Mouse (Mus musculus) lung, adult 2 months (tissue): ENCODE measurements around the gene Il31. TPM values are rescaled to one million over a fixed set of nuclear protein-coding genes. Genes with fewer than 3 reads are reported as not detected.

ENCODE experiments used
- DNase-seq: peaks from one replicate; pipeline ENCODE4 v3.0.0; 2022
- H3K4me1 ChIP-seq: fragments of 200-500 bp; 2 replicates; pipeline ENCODE4 v1.6.1; 2011; ENCODE audit warnings: low read length; ENCODE audit not compliant: control insufficient read depth, insufficient read depth
- H3K4me3 ChIP-seq: fragments of 200-500 bp; replicated peaks from 2 replicates; pipeline ENCODE3; 2011; ENCODE audit warnings: low read depth, mild to moderate bottlenecking, control low read depth, low read length; ENCODE audit errors: extremely low read depth
- CTCF ChIP-seq: fragments of 200-500 bp; IDR thresholded peaks from 2 replicates; pipeline ENCODE4 v1.5.1; 2011; ENCODE audit warnings: mild to moderate bottlenecking, low read length, control low read depth; ENCODE audit not compliant: insufficient read depth
- POLR2A ChIP-seq: fragments of 200-500 bp; IDR thresholded peaks from 2 replicates; pipeline ENCODE4 v1.6.1; 2011; ENCODE audit warnings: low read depth, mild to moderate bottlenecking, control low read depth, low read length, borderline replicate concordance; ENCODE audit errors: extremely low read depth
- WGBS: fragments of 180-500 bp; shearing (Covaris S2); methylation state at CpG from one replicate; pipeline ENCODE4 v1.1.7; 2018; 5-methylcytosine and 5-hydroxymethylcytosine counted together
- polyA plus RNA-seq: library from polyadenylated mRNA; depleted of rRNA; stranded (reverse); fragments of >200 nt; gene quantifications from 2 replicates; pipeline ENCODE4 v1.2.3, GENCODE M21; 2012; rRNA removed

The Il31 gene
- polyA plus RNA-seq, 1 experiment, result not detected

DNA sequence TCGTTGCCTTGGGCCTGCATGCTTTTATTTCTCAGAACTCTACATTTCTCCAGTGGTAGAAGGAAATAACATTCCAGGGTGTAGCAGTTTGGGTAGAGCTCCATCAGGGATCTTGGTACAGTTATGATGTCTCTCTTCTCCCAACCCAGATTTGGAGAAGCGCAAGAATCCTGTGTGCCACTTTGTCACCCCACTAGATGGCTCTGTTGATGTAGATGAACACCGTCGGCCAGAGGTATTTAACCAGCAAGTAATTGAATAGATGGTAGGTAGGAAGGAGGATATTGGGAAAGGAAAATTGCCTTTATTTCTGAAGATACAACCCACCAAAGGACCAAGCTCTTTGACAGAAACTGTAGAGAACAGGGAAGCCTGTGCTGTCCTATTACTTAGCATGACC lies 48.6 kb downstream of the Il31 start:
- peaks cover 9% of the 10 kb centered on the region for H3K4me1 ChIP-seq
- no peak for DNase-seq
- no peak overlapping the region for H3K4me3 ChIP-seq
- TF ChIP-seq POLR2A (no peak), CTCF (no peak)
- 71% methylated on average over 4 of the region's 4 CpGs for WGBS

GRCm38 (mm10) chr5:123439941-123440340 lies 49.3 kb downstream of the Il31 start:
- TF ChIP-seq CTCF (peak; percentile 36; the same call in 1 of the 2 replicates), POLR2A (no peak)

GRCm38 (mm10) chr5:123439312-123439711 lies 50.0 kb downstream of the Il31 start:
- peaks cover 12% of the 10 kb centered on the region for H3K4me1 ChIP-seq
- 93% methylated on average over 1 of the region's 1 CpGs for WGBS
- DNase-seq, result no peak
- H3K4me3 ChIP-seq, result no peak overlapping the region
- TF ChIP-seq CTCF (no peak), POLR2A (no peak)

More at GRCm38 (mm10) chr5:123439941-123440340, 49.3 kb downstream of the Il31 start:
- Histone ChIP-seq H3K4me1 (peaks cover 10% of the 10 kb centered on the region), H3K4me3 (no peak overlapping the region)
- 77% methylated on average over 4 of the region's 4 CpGs for WGBS
- DNase-seq, result no peak

DNA sequence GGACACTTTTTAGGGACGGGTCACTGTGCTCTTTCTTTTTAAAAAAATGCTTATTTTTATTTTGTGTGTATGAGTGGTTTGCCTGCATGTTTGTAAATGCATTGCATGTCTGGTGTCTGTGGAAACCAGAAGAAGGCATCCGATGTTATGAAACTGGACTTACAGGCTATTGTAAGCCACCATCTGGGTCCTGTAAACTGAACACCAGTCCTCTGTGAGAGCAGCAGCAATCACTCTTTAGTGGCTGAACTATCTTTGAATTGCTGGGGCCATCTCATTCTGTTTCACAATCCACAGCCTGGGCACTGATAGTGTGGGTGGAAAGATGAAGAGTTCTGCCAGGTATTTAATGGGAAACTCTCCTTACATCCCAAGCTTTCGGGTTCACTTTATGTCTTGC lies 50.9 kb downstream of the Il31 start:
- no peak overlapping the region for H3K4me3 ChIP-seq
- peaks cover 12% of the 10 kb centered on the region for H3K4me1 ChIP-seq
- DNase-seq, result no peak
- TF ChIP-seq POLR2A, result no peak
- no peak for TF ChIP-seq CTCF
- 77% methylated on average over 3 of the region's 3 CpGs for WGBS

- 19% methylated on average over 4 of the region's 4 CpGs for WGBS
- DNase-seq, result peak; percentile 39
- TF ChIP-seq POLR2A (no peak), CTCF (peak; percentile 5; the same call in 1 of the 2 replicates)
- Histone ChIP-seq H3K4me3 (no peak overlapping the region), H3K4me1 (peaks cover 16% of the 10 kb centered on the region)
These were observed 52.5 kb downstream of the Il31 start for GRCm38 (mm10) chr5:123436780-123437175.

- DNase-seq, result no peak
- TF ChIP-seq CTCF (peak; percentile 30), POLR2A (no peak)
- Histone ChIP-seq H3K4me3 (no peak overlapping the region), H3K4me1 (peaks cover 19% of the 10 kb centered on the region)
- 29% methylated on average over 8 of the region's 8 CpGs for WGBS
These were observed 53.1 kb downstream of the Il31 start for GRCm38 (mm10) chr5:123436071-123436779.

DNA sequence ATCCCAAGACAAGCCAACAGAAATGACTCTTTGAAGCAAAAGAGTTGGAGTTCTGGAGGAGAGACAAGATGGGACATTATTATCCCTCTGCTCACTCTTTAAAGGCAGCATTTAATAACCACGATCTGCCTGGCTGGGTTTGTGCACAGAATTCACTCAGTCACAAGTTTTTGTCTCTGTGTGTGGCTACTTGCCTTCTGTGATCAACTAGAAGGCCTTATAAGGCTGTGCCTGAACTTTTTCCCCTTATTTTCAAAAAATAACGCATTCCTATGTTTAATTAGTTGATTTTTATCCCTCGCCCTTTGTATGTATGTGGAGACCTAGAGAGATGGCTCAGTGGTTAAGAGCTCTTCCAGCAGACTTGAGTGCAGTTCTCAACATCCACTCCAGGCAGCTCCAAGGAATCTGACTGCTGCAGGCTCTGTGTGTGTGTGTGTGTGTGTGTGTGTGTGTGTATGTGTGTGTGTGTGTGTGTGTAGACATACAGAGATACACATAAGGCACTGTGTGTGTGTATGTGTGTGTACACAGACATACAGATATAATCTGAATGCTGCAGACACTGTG lies 56.9 kb downstream of the Il31 start:
- no peak for DNase-seq
- 42% methylated on average over 3 of the region's 3 CpGs for WGBS
- H3K4me1 ChIP-seq, result peaks cover 17% of the 10 kb centered on the region
- no peak for TF ChIP-seq CTCF
- no peak for TF ChIP-seq POLR2A
- no peak overlapping the region for H3K4me3 ChIP-seq

- no peak for TF ChIP-seq POLR2A
- H3K4me1 ChIP-seq, result peaks cover 17% of the 10 kb centered on the region
- no peak overlapping the region for H3K4me3 ChIP-seq
- 45% methylated on average over 13 of the region's 13 CpGs for WGBS
- peak; percentile 56 for DNase-seq
These were observed 57.6 kb downstream of the Il31 start for GRCm38 (mm10) chr5:123431524-123432304.

Other genes starting within 250 kb of the Il31 start
- 6.3 and 9.1 TPM in 2 replicates for gene Wdr66, start 237.4 kb downstream of the Il31 start, polyA plus RNA-seq
- gene Bcl7a, start 145.7 kb downstream of the Il31 start, polyA plus RNA-seq, result 9.4 and 11.9 TPM in 2 replicates
- 61.2 and 75.4 TPM in 2 replicates for gene Mlxip, start 94.7 kb downstream of the Il31 start, polyA plus RNA-seq
- gene Lrrc43, start 184 bp downstream of the Il31 start, polyA plus RNA-seq, result 3.4 and 3.8 TPM in 2 replicates
- 5.8 and 8.5 TPM in 2 replicates for gene B3gnt4, start 21.0 kb upstream of the Il31 start, polyA plus RNA-seq
- gene Diablo, start 34.7 kb upstream of the Il31 start, polyA plus RNA-seq, result 37.4 and 58.4 TPM in 2 replicates
- 14.2 and 15.2 TPM in 2 replicates for gene Gm49027, start 36.0 kb upstream of the Il31 start, polyA plus RNA-seq
- 12.9 and 15.9 TPM in 2 replicates for gene Vps33a, start 83.5 kb upstream of the Il31 start, polyA plus RNA-seq
- 30.3 and 49.8 TPM in 2 replicates for gene Clip1, start 195.1 kb upstream of the Il31 start, polyA plus RNA-seq
- 26.8 and 29.5 TPM in 2 replicates for gene Zcchc8, start 231.6 kb upstream of the Il31 start, polyA plus RNA-seq